Mouse (Mus musculus) thymus, adult 2 months (tissue): ENCODE results near the gene Palld.

Experiments
- CTCF ChIP-seq: fragments of 200-500 bp; IDR thresholded peaks from 2 replicates; pipeline ENCODE4 v1.5.1; 2012; ENCODE audit warnings: mild to moderate bottlenecking, control low read depth, low read length, moderate library complexity, borderline replicate concordance; ENCODE audit not compliant: control insufficient read depth, poor library complexity, insufficient read depth; ENCODE audit errors: extremely low read depth
- POLR2A ChIP-seq: fragments of 200-500 bp; IDR thresholded peaks from 2 replicates; pipeline ENCODE4 v1.6.1; 2012; ENCODE audit warnings: mild to moderate bottlenecking, low read length, control low read depth, moderate library complexity; ENCODE audit not compliant: control insufficient read depth, poor library complexity, insufficient read depth; ENCODE audit errors: extremely low read depth

DNA sequence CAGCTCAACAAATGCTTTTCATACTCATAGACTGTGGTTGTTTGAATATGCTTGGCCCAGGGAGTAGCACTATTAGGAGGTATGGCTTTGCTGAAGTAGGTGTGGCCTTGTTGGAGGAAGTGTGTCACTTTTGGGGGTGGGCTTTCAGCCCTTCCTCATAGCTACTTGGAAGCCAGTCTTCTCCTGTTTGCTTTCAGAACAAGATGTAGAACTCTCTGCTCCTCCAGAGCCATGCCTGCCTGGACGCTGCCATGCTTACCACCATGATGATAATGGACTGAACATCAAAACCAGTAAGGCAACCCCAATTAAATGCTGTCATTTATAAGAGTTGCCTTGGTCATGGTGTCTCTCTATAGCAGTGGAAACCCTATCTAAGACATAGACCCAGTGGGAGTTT, 217.2 kb downstream of the Palld start:
- TF ChIP-seq CTCF = no peak
- no peak for TF ChIP-seq POLR2A
